Mouse (Mus musculus) heart, adult 2 months (tissue): ENCODE measurements around the gene Col4a2.

Source experiments
- CTCF ChIP-seq: fragments of 200-600 bp; IDR thresholded peaks from 2 replicates; pipeline ENCODE4 v1.8.1; 2022; ENCODE audit warnings: antibody characterized with exemption, mild to moderate bottlenecking, moderate library complexity
- POLR2A ChIP-seq: fragments of 200-500 bp; IDR thresholded peaks from 2 replicates; pipeline ENCODE4 v1.6.1; 2011; ENCODE audit warnings: mild to moderate bottlenecking, low read depth, low read length, control low read depth; ENCODE audit not compliant: insufficient read depth

GRCm38 (mm10) chr8:11470694-11471093 is 158.1 kb downstream of the Col4a2 start:
- TF ChIP-seq CTCF: no peak
- TF ChIP-seq POLR2A: no peak
